8 mouse cellular contexts compared by ENCODE assay signal in the genomic region with DNA sequence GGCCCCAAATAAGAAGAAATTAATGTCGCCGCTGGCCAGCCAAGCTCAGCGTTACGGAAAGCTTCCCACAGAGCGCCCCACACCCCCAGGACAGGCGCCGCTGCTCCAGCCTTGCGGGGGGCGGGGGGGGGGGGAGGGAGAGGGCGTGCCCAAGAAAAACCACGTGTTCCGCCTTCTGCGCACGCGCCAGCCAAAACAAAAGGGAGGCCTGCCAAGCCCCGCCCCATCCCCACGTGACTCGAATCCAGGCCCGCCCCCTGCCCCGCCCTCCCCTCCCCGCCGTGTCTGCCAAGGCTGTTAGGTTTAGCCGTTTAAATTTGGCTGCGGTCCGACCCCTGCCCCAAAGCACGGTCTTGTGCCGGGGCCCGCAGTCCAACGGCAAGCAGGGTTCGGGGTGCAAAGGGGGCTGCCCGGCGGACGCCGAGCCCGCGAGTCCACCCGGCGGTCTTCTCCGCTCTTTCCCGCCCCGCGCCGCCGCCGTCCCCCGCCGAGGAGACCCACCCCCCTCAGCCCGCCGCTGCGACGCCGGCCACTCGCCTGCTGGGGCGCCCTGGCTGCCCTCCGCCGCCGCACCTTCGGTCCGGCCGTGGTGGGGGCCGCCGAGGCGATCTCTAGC. TPM values are rescaled to one million over a fixed set of nuclear protein-coding genes. Genes with fewer than 3 reads are reported as not detected.
DNase-seq lines count a peak whose midpoint lies in the region; ATAC-seq lines count a peak whose summit lies in the region.

No protein-coding gene starts in this region.

- H3K4me2 ChIP-seq in hindbrain, embryonic 16.5 days (ENCODE audit: low read length), result peak overlapping the region; percentile 96

- H3K4me3 ChIP-seq in hindbrain, embryonic 16.5 days (ENCODE audit: low read length), result peak overlapping the region; percentile 91

- H3K27ac ChIP-seq in hindbrain, embryonic 16.5 days (ENCODE audit: low read depth, low read length), result peak overlapping the region; percentile 99

- H3K27me3 ChIP-seq in hindbrain, embryonic 16.5 days (replicated peaks; ENCODE audit: control insufficient read depth, insufficient read depth, low read length), result no peaks in the 10 kb centered on the region

- no peaks in the 10 kb centered on the region for H3K36me3 ChIP-seq in hindbrain, embryonic 16.5 days (ENCODE audit: control insufficient read depth, insufficient read depth, low read length)

- WGBS in hindbrain, embryonic 16.5 days, result under 1% methylated on average over 38 of the region's 63 CpGs

- peaks cover 16% of the 10 kb centered on the region for H3K4me1 ChIP-seq in hindbrain, embryonic 16.5 days (ENCODE audit: control insufficient read depth, insufficient read depth, low read depth, low read length)

- H3K9me3 ChIP-seq in hindbrain, embryonic 16.5 days (ENCODE audit: control insufficient read depth, low read length), result no peaks in the 10 kb centered on the region

- peak; percentile 57 for DNase-seq in WW6 (ENCODE audit: low read depth, low spot score)
- peak; percentile 98 to 99 for DNase-seq in cerebellum, postnatal 36 days
- DNase-seq in frontal cortex, postnatal 36 days (ENCODE audit: low spot score in 2 of 2), result peak; percentile 94 to 95
- peak; percentile 94 to 95 for DNase-seq in left cerebral cortex, adult 18-20 months (ENCODE audit: low spot score in 2 of 2)
- DNase-seq in lung, postnatal 4 days, result peak; percentile 93 to 96
- peak; percentile 94 for DNase-seq in retina, postnatal 1 day
- peak; percentile 99 for DNase-seq in thymus, postnatal 4 days

- peak; percentile 86 for ATAC-seq in hindbrain, embryonic 16.5 days

- H3K9ac ChIP-seq in hindbrain, embryonic 16.5 days (ENCODE audit: low read depth, low read length), result peak overlapping the region; percentile 98

RNA-seq across cellular contexts. Expression of a gene that starts 0.4 kb away (rescaled TPM):
- 9.9 and 10.5 TPM in 2 replicates for polyA plus RNA-seq in hindbrain, embryonic 16.5 days (2015; fragmentation: Nextera tagmentation; extraction: Ambion mirVana)
- total RNA-seq in left cerebral cortex, adult 18-20 months (2021), result 10 to 100 TPM; 17.6 to 18.1 TPM

RNA-seq across cellular contexts. Expression of a gene that starts 46.1 kb away (rescaled TPM):
- 65.8 and 74.9 TPM in 2 replicates for polyA plus RNA-seq in hindbrain, embryonic 16.5 days (2015; fragmentation: Nextera tagmentation; extraction: Ambion mirVana)
- 10 to 100 TPM; 29.9 to 31.4 TPM for total RNA-seq in left cerebral cortex, adult 18-20 months (2021)

Comparison
In these comparisons a context has a peak if more than half of its experiments do, and no peak if none do; other contexts are left out.
1. Peak in every context shown above with its lines: DNase-seq, ATAC-seq, H3K4me3 ChIP-seq and H3K27ac ChIP-seq.